Mouse (Mus musculus) testis, adult 10 weeks (tissue): ENCODE measurements around the gene Zfp81. TPM values are rescaled to one million over a fixed set of nuclear protein-coding genes. Genes with fewer than 3 reads are reported as not detected.

Experiments used
- polyA plus RNA-seq: library from polyadenylated mRNA; stranded (reverse); fragments of 350-450 nt; fragmentation: Illumina TruSeq; extraction: RNeasy Lipid Tissue Mini Kit (QIAGEN cat#74804); gene quantifications from one replicate; pipeline ENCODE4 v1.2.3, GENCODE M21; 2014; ENCODE audit warnings: low read depth, low replicate concordance

Zfp81 gene
- polyA plus RNA-seq, result 50.8 TPM

DNA sequence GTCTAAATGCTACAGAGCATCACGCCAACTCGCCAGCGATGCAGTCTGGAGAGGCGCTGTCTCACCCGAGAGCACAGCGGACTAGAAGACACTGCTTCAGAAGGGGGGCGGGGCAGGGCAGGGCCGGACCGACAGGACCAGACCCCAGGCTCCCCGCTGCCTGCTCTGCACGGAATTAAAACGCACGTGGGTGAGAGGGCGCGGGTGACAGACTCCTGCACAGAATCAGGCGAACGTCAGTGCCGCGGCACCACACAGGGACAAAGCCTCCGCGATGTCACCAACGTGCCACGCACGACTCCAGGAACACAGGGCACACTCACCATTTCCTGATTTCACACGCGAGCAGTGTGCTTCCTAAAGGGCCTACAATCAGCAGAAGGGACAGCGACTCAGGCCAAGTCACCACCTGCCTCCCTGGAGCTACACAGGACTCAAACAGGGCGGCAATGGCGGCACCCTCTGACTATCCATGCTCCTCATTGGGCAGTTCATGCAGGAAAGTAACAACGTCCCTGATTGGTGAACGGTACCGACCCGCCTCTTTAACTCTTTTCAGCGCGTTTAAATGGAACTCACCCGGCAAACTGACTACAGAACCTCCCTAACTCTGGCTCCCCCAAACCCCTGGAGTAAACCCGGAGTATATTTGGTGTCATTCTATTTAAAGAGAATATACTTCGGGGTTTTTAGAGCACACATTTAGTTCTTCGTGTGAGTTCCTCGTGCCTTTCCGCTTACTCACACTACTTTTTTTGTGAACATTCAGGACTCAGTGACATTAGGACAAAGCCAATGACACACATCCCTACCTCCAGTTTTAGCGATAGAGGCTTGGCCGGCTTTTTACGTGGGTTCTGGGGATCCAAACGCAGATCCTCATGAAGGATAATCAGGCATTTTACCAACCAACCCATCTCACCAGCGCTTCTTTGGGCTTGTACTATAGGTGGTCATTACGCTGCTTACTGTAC is at the start of gene Zfp81:
Gene Zfp81, minus strand, starts transcription at position 468 of the 974 bp plus-strand sequence.

DNA sequence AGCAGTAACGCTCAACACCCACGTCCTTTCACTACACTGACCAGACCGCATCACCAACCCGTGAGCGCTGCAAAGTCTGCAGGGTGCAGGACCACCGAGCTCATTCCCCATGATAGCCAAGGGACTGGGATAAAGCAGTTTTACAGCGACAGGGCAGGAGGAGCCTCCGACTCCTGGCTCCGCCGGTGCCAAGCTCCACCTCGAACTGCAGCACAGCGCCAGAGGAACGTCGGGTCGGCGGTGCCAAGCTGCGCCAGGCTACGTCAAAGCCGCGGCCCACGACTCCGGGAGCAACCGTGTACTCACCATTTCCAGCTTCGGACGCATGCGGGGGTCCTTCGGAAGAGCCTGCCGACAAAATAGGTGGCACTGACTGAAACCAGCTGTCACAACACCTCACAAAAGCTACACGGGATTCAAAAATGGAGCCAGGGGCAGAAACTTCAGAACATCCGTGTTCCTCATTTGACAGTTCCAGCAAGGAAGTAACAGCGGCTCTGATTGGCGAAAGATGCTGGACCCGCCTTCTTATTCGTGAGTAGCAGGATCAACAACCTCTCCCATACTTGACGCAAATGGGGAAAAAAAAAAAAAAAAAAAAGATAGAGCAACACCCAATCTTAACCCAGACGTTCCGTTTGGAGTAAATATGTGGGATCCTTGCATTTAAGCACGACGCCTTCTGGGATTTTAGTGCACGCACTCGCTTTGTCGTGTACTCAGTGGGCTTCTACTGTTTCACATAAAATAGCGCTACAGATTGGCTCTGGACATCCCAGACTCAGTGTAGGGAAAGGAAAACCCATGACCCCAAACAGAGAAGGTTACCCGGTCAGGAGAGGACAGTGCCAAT is 35.7 kb upstream of the Zfp81 start, which contains the start of gene Zfp101:
Gene Zfp101, minus strand, starts transcription at position 460 of the 853 bp plus-strand sequence.

DNA sequence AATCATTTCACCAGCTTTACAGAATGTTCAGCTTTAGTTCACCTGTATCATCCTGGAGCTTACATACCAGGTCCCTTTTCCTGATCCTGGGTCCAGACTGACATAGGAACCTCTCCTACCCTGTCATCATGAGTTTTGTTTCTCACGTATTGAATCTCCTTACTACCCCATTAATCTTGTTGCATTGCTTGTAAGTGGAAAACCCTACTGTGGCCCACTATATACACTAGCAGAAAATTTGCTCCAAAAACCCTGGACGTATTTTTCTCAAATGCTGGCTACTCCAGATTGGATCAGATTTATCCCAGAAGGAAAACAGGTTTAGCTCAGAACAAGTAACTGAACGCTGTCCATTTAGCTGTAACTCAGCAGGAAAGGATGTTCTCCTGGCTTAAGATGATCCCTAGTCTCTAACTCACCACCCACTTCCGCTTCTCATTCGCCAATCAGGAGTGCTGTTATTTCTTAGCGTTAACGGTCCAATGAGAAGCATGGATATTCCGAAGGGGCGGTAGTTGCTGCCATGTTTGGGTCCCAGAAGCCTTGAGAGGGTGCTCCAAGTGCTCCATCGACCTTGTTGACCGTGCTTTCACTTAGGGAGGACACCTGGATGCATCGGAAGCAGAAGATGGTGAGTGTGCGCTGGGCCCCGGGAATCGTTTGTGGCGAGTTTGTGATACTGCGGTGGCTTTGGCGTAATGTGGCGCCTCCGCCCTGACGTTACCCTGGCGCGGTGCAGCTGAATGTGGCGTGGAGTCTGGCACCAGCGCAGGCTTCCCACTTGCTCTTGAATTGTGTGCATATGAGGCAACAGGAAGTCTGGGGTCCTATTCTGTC is 69.4 kb downstream of the Zfp81 start, which contains the start of gene Zfp955b:
Gene Zfp955b, plus strand, starts transcription at position 506 of the 837 bp plus-strand sequence.

Other genes starting within 250 kb of the Zfp81 start
- 209 TPM for gene Morc2b, start 219.2 kb downstream of the Zfp81 start, polyA plus RNA-seq
- gene Olfr55, start 190.4 kb downstream of the Zfp81 start, polyA plus RNA-seq, result not detected
- gene Olfr239, start 167.6 kb downstream of the Zfp81 start, polyA plus RNA-seq, result not detected
- gene Olfr1564, start 137.2 kb downstream of the Zfp81 start, polyA plus RNA-seq, result 0.08 TPM
- gene Zfp955a, start 103.7 kb downstream of the Zfp81 start, polyA plus RNA-seq, result 26.4 TPM
- not detected for gene Olfr63, start 94.2 kb downstream of the Zfp81 start, polyA plus RNA-seq
- gene Zfp955b, start 69.3 kb downstream of the Zfp81 start, polyA plus RNA-seq, result 24.8 TPM
- 4.0 TPM for gene Zfp101, start 35.8 kb upstream of the Zfp81 start, polyA plus RNA-seq
- 80.1 TPM for gene Actl9, start 74.0 kb upstream of the Zfp81 start, polyA plus RNA-seq
- 0.63 TPM for gene Adamts10, start 165.3 kb upstream of the Zfp81 start, polyA plus RNA-seq
- gene Myo1f, start 196.8 kb upstream of the Zfp81 start, polyA plus RNA-seq, result not detected